Mouse (Mus musculus): ENCODE data around the gene Plekho1. TPM values are rescaled to one million over a fixed set of nuclear protein-coding genes. Genes with fewer than 3 reads are reported as not detected.
"Not testable (repeated sequence)": the region's sequence is repeated elsewhere in the genome, so short reads cannot be mapped to it uniquely, and the experiment has no call there.

The Plekho1 gene
- polyA plus RNA-seq, 1 experiment from 2014 or later = 91.8 TPM

DNA sequence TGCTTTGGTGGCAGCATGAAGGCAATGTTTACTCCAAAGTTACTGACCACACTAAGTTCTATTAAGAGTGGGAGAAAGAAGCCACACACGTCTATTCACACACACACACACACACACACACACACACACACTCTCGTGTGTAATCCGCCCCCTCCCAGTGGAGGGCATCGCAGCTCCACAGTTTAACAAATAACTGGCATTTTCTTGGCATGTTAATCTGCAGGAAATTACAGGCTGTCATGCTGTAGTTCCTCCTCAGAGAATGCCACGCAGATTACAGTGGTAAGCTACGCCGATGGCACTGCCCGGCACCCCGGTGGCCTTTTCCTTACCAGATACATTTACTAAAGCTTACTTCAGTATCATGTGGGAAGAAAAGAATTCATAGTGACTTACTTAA, 17.5 kb downstream of the Plekho1 start:
- peaks cover 8% of the 10 kb centered on the region; the same call in 1 of the 2 replicates for H3K27me3 ChIP-seq
- H3K27ac ChIP-seq = no peak overlapping the region
- no peaks in the 10 kb centered on the region for H3K9me3 ChIP-seq
- H3K4me1 ChIP-seq (replicated peaks) = peaks cover under 1% of the 10 kb centered on the region; the same call in 1 of the 2 replicates
- no peak for ATAC-seq (ENCODE audit: insufficient number of reproducible peaks, insufficient read depth, low FRiP score, low TSS enrichment, low read depth)
- H3K9ac ChIP-seq (replicated peaks) = no peak overlapping the region
- H3K4me3 ChIP-seq (replicated peaks) = no peak overlapping the region
- no peaks in the 10 kb centered on the region for H3K36me3 ChIP-seq
- H3K4me2 ChIP-seq = no peak overlapping the region
- WGBS = 81% methylated on average over 9 of the region's 9 CpGs

DNA sequence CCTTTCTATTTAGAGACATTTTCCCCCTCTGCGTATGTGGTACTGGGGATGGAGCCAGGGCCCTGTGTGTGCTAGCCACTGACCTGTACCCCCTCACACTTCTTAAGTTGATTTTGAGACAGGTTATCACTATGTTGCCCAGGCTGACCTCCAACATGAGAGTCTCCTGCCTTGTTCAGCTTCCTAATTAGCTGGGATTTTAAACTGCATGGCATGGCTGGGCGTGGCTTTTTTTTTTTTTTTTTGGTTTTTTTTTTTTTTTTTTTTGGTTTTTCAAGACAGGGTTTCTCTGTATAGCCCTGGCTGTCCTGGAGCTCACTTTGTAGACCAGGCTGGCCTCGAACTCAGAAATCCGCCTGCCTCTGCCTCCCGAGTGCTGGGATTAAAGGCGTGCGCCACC, 18.2 kb downstream of the Plekho1 start:
- H3K4me2 ChIP-seq; H3K9ac ChIP-seq (replicated peaks); H3K27me3 ChIP-seq; H3K36me3 ChIP-seq; H3K4me1 ChIP-seq (replicated peaks); H3K9me3 ChIP-seq; H3K4me3 ChIP-seq (replicated peaks); ATAC-seq (ENCODE audit: insufficient number of reproducible peaks, insufficient read depth, low FRiP score, low TSS enrichment, low read depth); H3K27ac ChIP-seq: not testable (repeated sequence)
- WGBS = 98% methylated on average over 7 of the region's 7 CpGs

DNA sequence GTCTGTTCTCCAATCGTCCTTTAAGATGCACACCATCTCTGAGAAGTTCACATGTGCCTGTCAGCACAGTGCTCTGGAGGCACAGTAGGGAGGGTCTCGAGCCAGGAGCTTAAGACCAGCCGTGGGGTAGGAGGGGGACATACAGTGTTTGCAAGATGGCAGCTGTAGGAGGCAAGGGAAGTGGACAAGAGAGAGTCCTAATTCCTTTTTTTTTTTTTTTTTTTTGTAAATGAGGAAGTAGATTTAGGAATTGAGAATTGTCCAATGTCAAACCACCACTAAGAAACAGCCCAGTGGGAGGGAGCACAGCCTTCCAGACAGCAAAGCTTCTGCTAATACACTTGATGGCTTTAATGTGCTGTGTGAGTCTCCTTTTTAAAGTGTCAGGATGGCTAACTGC, 18.7 kb downstream of the Plekho1 start:
- WGBS = 63% methylated on average over 3 of the region's 3 CpGs
- ATAC-seq (ENCODE audit: insufficient number of reproducible peaks, insufficient read depth, low FRiP score, low TSS enrichment, low read depth) = no peak
- no peak overlapping the region for H3K9ac ChIP-seq (replicated peaks)

DNA sequence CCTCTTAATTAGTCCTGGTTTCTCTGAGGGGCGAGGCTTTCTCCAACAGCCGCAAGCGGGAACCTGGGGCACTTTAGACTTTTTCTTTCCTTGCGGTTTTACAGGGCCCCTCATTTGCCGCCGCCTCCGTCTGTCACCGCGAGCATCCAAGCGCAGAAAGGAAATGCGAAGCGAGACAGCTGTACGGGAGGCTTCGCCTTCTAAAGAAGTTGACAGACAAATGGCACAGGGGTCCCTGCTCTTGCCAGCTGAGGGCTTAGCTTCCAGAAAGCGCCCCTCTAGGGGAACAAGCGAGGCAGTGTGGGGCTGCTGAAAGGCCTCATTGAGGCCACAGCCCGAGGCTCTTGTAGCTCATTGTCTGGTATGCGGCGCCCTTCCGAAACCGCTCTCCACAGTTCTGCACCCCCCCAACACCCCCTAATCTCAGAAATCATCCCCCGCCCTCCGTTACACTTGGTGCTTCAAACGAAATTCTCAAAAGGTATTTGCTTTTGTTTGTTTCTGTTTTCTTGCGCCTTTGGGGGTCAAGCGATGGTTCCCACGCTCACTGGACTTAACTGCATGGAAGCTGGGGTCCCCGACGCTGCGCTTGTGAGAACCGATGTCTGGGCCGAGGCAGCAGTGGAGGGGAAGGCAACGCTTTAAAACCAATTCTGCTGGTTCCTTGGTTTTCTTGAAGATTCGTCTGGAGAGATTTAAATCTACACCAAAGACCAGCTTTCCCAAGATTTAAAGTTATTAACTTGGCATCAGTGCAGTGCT, 22.7 kb downstream of the Plekho1 start:
- peak overlapping the region; percentile 36 for H3K4me3 ChIP-seq (replicated peaks)

More for the DNA sequence above, 18.7 kb downstream of the Plekho1 start:
- Histone ChIP-seq H3K27me3 (peaks cover 8% of the 10 kb centered on the region; the same call in 1 of the 2 replicates), H3K4me3 (replicated peaks) (no peak overlapping the region), H3K36me3 (no peaks in the 10 kb centered on the region), H3K27ac (no peak overlapping the region), H3K4me1 (replicated peaks) (peaks cover 8% of the 10 kb centered on the region), H3K9me3 (no peaks in the 10 kb centered on the region), H3K4me2 (no peak overlapping the region)

DNA sequence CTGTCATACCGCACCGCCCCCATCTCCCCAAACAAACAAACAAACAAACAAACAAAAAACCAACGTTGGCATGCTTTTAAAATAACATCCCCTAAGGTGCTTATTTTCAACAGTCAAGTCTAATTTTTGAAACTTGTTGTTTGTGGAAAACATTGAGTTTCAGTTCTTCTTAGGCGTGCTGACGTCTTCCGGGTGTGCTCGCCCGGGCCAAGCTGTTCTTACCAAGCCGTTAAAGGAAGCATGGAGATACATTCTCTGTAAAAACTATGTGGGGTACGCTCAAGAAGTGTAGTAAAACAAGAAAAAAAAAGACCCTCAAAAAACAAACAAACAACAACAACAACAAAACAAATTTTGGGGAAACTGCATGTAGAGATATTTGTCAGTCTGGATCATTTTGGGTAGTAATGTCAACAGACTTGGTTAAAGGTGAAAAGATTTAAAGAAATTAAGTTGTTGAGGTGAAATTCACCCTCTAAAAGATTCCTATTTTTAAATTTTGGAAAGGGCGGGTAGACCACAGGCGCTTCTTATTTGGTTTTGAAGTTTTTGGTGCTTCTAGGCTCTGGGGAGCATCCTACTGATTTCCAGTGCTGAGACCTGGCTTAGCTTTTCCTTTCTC, 23.4 kb downstream of the Plekho1 start:
- Histone ChIP-seq H3K4me2 (peak overlapping the region; percentile 65), H3K36me3 (no peaks in the 10 kb centered on the region), H3K9me3 (no peaks in the 10 kb centered on the region), H3K4me3 (replicated peaks) (peak overlapping the region; percentile 36), H3K4me1 (replicated peaks) (peaks cover 8% of the 10 kb centered on the region), H3K27ac (peak overlapping the region; percentile 78; the same call in 1 of the 2 replicates), H3K9ac (replicated peaks) (peak overlapping the region; percentile 63; the same call in 1 of the 2 replicates), H3K27me3 (peaks cover 8% of the 10 kb centered on the region; the same call in 1 of the 2 replicates)
- 72% methylated on average over 12 of the region's 12 CpGs for WGBS
- ATAC-seq (ENCODE audit: insufficient number of reproducible peaks, insufficient read depth, low FRiP score, low TSS enrichment, low read depth) = no peak

More for the DNA sequence above, 22.7 kb downstream of the Plekho1 start:
- Histone ChIP-seq H3K4me1 (replicated peaks) (peaks cover 8% of the 10 kb centered on the region), H3K9ac (replicated peaks) (peak overlapping the region; percentile 63), H3K9me3 (no peaks in the 10 kb centered on the region), H3K36me3 (no peaks in the 10 kb centered on the region), H3K27me3 (peaks cover 8% of the 10 kb centered on the region; the same call in 1 of the 2 replicates), H3K27ac (peak overlapping the region; percentile 78), H3K4me2 (peak overlapping the region; percentile 65)
- ATAC-seq (ENCODE audit: insufficient number of reproducible peaks, insufficient read depth, low FRiP score, low TSS enrichment, low read depth) = peak; percentile 82
- 4% methylated on average over 34 of the region's 34 CpGs for WGBS

DNA sequence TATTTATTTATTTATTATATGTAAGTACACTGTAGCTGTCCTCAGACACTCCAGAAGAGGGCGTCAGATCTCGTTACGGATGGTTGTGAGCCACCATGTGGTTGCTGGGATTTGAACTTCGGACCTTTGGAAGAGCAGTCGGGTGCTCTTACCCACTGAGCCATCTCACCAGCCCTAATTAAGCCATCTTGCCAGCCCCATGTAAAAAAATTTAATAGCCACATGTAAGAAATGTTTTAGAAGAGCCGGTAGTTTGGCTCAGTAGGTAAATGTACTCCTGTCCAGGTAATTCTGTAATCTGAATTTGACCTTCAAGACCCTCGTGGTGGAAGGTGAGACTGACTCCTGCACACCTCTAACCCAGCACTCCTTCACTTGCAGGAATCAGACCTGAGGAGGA, 25.1 kb downstream of the Plekho1 start:
- WGBS = 56% methylated on average over 7 of the region's 7 CpGs
- not testable (repeated sequence) for H3K36me3 ChIP-seq; H3K9me3 ChIP-seq; ATAC-seq (ENCODE audit: insufficient number of reproducible peaks, insufficient read depth, low FRiP score, low TSS enrichment, low read depth); H3K27me3 ChIP-seq; H3K4me2 ChIP-seq; H3K27ac ChIP-seq; H3K9ac ChIP-seq (replicated peaks); H3K4me3 ChIP-seq (replicated peaks)
- peaks cover 13% of the 10 kb centered on the region for H3K4me1 ChIP-seq (replicated peaks)

DNA sequence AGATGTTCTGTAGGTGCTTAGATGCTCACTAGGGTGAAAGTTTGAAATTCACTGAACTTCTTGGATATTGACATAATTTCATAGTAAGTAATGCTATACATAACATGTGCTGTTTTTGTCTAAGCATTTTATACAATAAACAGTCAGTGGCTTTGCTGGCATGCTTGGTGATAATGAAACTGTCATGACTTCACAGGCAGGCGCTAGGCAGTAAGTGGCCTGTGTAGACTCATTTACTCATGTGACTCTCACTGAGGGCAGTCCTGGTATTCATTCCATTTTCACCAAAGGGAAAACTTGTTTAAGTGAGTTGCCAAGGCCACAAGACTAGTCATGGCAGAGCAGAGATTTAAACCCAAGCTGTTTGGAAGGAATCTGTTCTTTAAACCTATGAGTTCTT, 26.5 kb downstream of the Plekho1 start:
- Histone ChIP-seq H3K4me2 (no peak overlapping the region), H3K36me3 (no peaks in the 10 kb centered on the region), H3K9ac (replicated peaks) (no peak overlapping the region), H3K4me1 (replicated peaks) (peaks cover 13% of the 10 kb centered on the region), H3K9me3 (no peaks in the 10 kb centered on the region), H3K4me3 (replicated peaks) (no peak overlapping the region), H3K27ac (no peak overlapping the region), H3K27me3 (peaks cover 5% of the 10 kb centered on the region; the same call in 1 of the 2 replicates)
- ATAC-seq (ENCODE audit: insufficient number of reproducible peaks, insufficient read depth, low FRiP score, low TSS enrichment, low read depth) = no peak
- WGBS = 73% methylated on average over 1 of the region's 1 CpGs

DNA sequence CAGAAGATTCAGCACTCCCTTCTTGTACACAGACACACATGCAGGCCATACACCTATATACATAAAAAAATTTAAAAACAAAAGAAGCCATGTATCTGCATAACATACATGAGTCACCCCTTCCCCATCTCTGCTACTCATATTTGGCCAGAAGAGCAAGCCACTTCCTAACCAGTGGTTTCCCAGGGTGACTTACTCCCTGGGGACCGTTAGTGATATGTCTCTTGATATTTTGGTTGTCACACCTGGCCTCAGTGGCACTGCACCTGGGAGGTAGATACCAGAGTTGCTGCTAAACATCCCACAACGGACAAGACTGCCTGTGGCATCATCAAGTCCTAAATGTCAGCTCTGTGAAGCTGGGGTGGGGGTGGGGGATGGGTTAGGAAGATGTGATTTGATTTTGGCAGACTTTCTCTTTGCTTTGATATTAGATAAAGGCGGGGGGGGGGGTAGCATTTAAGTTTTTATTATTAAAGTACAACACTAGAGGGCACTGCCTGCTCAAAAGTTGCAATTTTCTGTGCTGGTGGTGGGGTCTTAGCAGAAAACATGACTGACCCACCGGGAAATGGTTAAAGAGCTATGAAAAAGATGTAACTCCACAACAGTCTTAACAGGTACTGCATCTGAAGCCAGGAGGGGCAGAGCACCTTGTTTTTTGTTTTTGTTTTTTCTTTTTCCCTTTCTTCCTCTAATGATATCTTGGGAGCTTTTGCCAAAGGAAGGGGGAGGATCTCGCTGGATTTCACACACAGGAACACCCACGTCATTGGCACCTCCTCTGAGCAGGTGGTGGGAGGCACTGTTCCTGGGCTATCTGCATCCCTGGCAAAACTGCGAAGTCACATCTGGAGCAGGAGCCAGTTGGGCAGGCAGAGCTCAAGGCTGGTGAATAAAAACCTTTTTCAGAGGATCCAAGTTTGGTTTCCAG, 30.0 kb downstream of the Plekho1 start:
- no peak for ATAC-seq (ENCODE audit: insufficient number of reproducible peaks, insufficient read depth, low FRiP score, low TSS enrichment, low read depth)

DNA sequence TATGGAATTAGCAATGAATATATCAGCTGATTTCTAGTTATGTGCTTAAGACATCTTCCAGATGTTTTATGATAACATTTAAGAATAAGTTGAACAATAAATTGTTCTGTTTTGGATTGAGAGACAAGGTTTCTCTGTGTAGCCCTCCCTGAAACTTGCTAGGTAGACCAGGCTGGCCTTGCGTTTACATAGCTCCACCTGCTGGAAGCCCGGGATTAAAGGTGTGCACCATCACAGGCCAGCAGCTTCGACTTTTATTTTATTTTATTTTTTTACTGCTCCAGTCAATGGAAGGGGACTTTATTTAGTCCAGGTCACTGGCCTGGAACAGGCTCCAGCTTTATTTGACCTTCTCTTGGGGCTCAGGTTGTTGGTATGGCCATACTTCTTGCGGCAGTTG, 32.1 kb downstream of the Plekho1 start:
- Histone ChIP-seq H3K4me1 (replicated peaks) (peaks cover 4% of the 10 kb centered on the region), H3K9ac (replicated peaks) (no peak overlapping the region), H3K27ac (no peak overlapping the region), H3K4me3 (replicated peaks) (no peak overlapping the region), H3K9me3 (no peaks in the 10 kb centered on the region), H3K27me3 (no peaks in the 10 kb centered on the region), H3K36me3 (no peaks in the 10 kb centered on the region), H3K4me2 (no peak overlapping the region)
- ATAC-seq (ENCODE audit: insufficient number of reproducible peaks, insufficient read depth, low FRiP score, low TSS enrichment, low read depth) = no peak
- 37% methylated on average over 4 of the region's 4 CpGs for WGBS

More for the DNA sequence above, 30.0 kb downstream of the Plekho1 start:
- no peak overlapping the region for H3K9ac ChIP-seq (replicated peaks)
- peaks cover 4% of the 10 kb centered on the region for H3K4me1 ChIP-seq (replicated peaks)
- 9% methylated on average over 7 of the region's 7 CpGs for WGBS
- H3K27me3 ChIP-seq = no peaks in the 10 kb centered on the region
- no peak overlapping the region for H3K27ac ChIP-seq
- no peaks in the 10 kb centered on the region for H3K9me3 ChIP-seq
- H3K36me3 ChIP-seq = no peaks in the 10 kb centered on the region
- H3K4me2 ChIP-seq = peak overlapping the region; percentile 46
- H3K4me3 ChIP-seq (replicated peaks) = no peak overlapping the region

DNA sequence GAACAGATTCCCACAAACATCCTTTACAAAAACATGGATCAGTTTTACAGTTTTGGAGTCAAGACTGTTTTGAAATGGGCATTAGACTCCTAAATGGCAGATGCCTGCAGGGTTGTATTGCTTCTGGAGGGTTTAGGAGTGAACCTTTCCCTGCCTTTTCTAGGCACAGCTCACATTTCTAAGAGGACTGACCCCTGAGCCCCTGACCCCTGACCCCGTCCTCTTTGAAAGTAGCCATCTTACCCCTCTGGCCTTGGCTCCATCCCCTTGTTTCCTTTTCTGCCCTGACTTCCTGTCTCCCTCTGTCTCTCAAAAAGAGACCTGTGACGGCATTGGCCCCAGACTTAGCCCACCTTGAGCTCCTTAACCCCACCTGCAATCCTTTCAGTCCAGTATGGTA, 32.6 kb downstream of the Plekho1 start:
- Histone ChIP-seq H3K4me2 (no peak overlapping the region), H3K9me3 (no peaks in the 10 kb centered on the region), H3K36me3 (no peaks in the 10 kb centered on the region), H3K4me3 (replicated peaks) (no peak overlapping the region), H3K27ac (no peak overlapping the region), H3K9ac (replicated peaks) (no peak overlapping the region), H3K4me1 (replicated peaks) (peaks cover 4% of the 10 kb centered on the region), H3K27me3 (no peaks in the 10 kb centered on the region)
- WGBS = 35% methylated on average over 2 of the region's 2 CpGs
- no peak for ATAC-seq (ENCODE audit: insufficient number of reproducible peaks, insufficient read depth, low FRiP score, low TSS enrichment, low read depth)

DNA sequence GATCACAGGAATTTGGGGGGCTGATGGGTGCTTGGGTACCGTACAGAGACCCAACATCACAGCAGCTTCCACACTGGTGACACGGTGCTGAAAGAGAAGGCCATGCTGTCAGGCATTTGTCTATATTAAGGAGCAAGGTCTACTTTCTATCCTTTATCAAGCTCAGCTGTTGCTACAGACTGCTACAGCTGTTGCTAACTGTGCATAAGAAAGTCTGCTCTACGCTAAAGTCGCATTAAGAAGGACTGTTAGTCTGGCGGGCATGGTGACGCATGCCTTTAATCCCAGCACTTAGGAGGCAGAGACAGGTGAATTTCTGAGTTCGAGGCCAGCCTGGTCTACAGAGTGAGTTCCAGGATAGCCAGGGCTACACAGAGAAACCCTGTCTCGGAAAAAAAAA, 33.6 kb downstream of the Plekho1 start:
- not testable (repeated sequence) for H3K9me3 ChIP-seq; H3K27ac ChIP-seq; ATAC-seq (ENCODE audit: insufficient number of reproducible peaks, insufficient read depth, low FRiP score, low TSS enrichment, low read depth); H3K36me3 ChIP-seq; H3K4me3 ChIP-seq (replicated peaks); H3K4me2 ChIP-seq; H3K4me1 ChIP-seq (replicated peaks); H3K9ac ChIP-seq (replicated peaks); H3K27me3 ChIP-seq
- 79% methylated on average over 8 of the region's 8 CpGs for WGBS

All from limb, embryonic 12.5 days (tissue).